Mouse (Mus musculus) bone marrow macrophage, adult 2 months (primary cell): ENCODE results near the gene Acsm5.

ENCODE experiments used
- CTCF ChIP-seq: IDR thresholded peaks from 2 replicates; pipeline ENCODE4 v1.5.1; 2012; ENCODE audit warnings: low read depth, mild to moderate bottlenecking, low read length, moderate library complexity
- POLR2A ChIP-seq: IDR thresholded peaks from 2 replicates; pipeline ENCODE4 v1.6.1; 2012; ENCODE audit warnings: mild to moderate bottlenecking, low read depth, low read length, borderline replicate concordance

GRCm38 (mm10) chr7:119560452-119560835 lies 41.2 kb downstream of the Acsm5 start:
- TF ChIP-seq CTCF = no peak
- TF ChIP-seq POLR2A = no peak
